Mouse (Mus musculus): ENCODE measurements at regions not wholly inside any gene's neighbourhood (a gene's known extent, or its start where the extent isn't known, plus 50 kb on each side); places are given as distances from the start of the nearest gene placed in this dataset.

DNA sequence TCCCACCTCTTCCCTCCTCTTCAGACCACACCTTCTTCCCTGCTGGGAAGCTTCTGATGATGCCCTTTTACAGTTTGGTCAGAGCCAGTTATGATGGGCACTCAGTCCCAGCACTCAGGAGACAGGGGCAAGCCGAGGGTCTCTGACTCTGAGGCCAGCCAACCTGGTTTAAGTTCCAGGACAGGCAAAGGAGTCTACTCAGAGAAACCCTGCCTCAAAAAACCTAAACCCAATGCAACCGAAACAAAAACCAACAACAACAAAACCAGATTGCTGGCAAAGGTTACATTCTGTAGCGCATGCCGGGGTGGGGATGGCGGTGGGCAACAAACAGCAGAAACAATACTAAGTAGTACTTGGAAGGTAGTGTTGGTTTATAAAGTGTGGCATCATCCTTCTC lies 260.2 kb downstream of the Cog6 start:
- TF ChIP-seq EP300 (IDR thresholded peaks at IDR 0.05; ENCODE audit: low read depth) = no peak
- TF ChIP-seq CTCF (IDR thresholded peaks at IDR 0.05; ENCODE audit: low read depth) = no peak

Measured in liver, postnatal 0 days (tissue).